In the genomic region with DNA sequence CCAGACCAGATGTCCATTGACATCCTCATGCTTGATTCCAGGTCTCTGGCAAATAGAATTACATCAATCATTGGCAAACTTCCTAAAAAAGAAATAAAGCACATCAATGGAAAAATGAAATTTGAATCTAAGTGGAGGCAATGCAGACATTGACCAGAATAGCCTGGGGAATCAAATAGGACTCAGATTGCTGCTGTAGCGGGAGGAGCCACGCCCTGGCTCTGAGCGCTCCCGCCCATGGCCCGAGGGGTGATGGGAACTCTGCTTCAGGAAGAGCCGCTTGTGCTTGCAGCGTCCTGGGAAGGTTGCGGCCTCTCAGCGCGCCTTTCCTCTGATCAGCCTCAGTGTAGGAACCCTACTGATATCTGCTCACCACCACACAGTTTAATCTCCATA, we compare ENCODE assay signal across 7 mouse cellular contexts. TPM values are rescaled to one million over a fixed set of nuclear protein-coding genes. Genes with fewer than 3 reads are reported as not detected.
DNase-seq lines count a peak whose midpoint lies in the region; ATAC-seq and TF ChIP-seq lines count a peak whose summit lies in the region.

No protein-coding gene starts in this region.

- peak; percentile 55 to 62 for DNase-seq in heart, adult 2 months
- DNase-seq in kidney, adult 18-20 months = peak; percentile 24
- DNase-seq in lung, embryonic 14.5 days = peak; percentile 63
- DNase-seq in stomach, postnatal 0 days (ENCODE audit: low spot score) = peak; percentile 54
- no peak for DNase-seq in left cerebral cortex, adult 9 months (ENCODE audit: low spot score in 2 of 2)
- DNase-seq in c-Kit-positive CD71-positive TER-119-positive erythroid progenitor cells, embryonic 14.5 days (ENCODE audit: low spot score) = no peak

- H3K4me1 ChIP-seq in embryonic facial prominence, embryonic 13.5 days = peaks cover 12% of the 10 kb centered on the region
- H3K4me1 ChIP-seq in heart, adult 2 months (ENCODE audit: control insufficient read depth, insufficient read depth, low read length) = peaks cover 5% of the 10 kb centered on the region
- 0 out of 2 replicates have a peak, but pooled peaks cover 3% of the 10 kb centered on the region for H3K4me1 ChIP-seq in lung, embryonic 14.5 days (ENCODE audit: insufficient read depth)
- H3K4me1 ChIP-seq in stomach, postnatal 0 days (replicated peaks; ENCODE audit: control insufficient read depth, insufficient read depth) = no peaks in the 10 kb centered on the region

- H3K4me2 ChIP-seq in embryonic facial prominence, embryonic 13.5 days = peak overlapping the region; percentile 51
- peak overlapping the region; percentile 53 for H3K4me2 ChIP-seq in lung, embryonic 14.5 days
- peak overlapping the region; percentile 26; the same call in 1 of the 2 replicates for H3K4me2 ChIP-seq in stomach, postnatal 0 days (replicated peaks; ENCODE audit: low read depth)

- TF ChIP-seq POLR2A in heart, adult 2 months (IDR thresholded peaks at IDR 0.05; ENCODE audit: insufficient read depth, low read depth, low read length) = peak; percentile 68

- H3K27ac ChIP-seq in embryonic facial prominence, embryonic 13.5 days = no peak overlapping the region
- H3K27ac ChIP-seq in heart, adult 2 months = peak overlapping the region; percentile 67
- H3K27ac ChIP-seq in lung, embryonic 14.5 days (ENCODE audit: low read depth) = no peak overlapping the region
- no peak overlapping the region for H3K27ac ChIP-seq in stomach, postnatal 0 days (replicated peaks)

- no peaks in the 10 kb centered on the region for H3K79me2 ChIP-seq in heart, adult 2 months (replicated peaks; ENCODE audit: control insufficient read depth, insufficient read depth, low read length)

- H3K27me3 ChIP-seq in embryonic facial prominence, embryonic 13.5 days = no peaks in the 10 kb centered on the region
- H3K27me3 ChIP-seq in heart, adult 2 months (ENCODE audit: control insufficient read depth, insufficient read depth, low read length) = no peaks in the 10 kb centered on the region
- no peaks in the 10 kb centered on the region for H3K27me3 ChIP-seq in lung, embryonic 14.5 days (ENCODE audit: insufficient read depth, low read length)
- H3K27me3 ChIP-seq in stomach, postnatal 0 days (ENCODE audit: control insufficient read depth, insufficient read depth, low read length) = no peaks in the 10 kb centered on the region

- H3K9me3 ChIP-seq in embryonic facial prominence, embryonic 13.5 days = no peaks in the 10 kb centered on the region
- no peaks in the 10 kb centered on the region for H3K9me3 ChIP-seq in lung, embryonic 14.5 days (ENCODE audit: low read depth, low read length)
- no peaks in the 10 kb centered on the region for H3K9me3 ChIP-seq in stomach, postnatal 0 days (ENCODE audit: control insufficient read depth, low read length)

- TF ChIP-seq EP300 in heart, adult 2 months (IDR thresholded peaks at IDR 0.05; ENCODE audit: insufficient read depth, low read depth, low read length) = no peak
- TF ChIP-seq EP300 in stomach, postnatal 0 days (optimal IDR thresholded peaks at IDR 0.05) = no peak

- H3K4me3 ChIP-seq in embryonic facial prominence, embryonic 13.5 days = 0 out of 2 replicates have a peak overlapping the region, but pooled peaks have one; percentile 19
- H3K4me3 ChIP-seq in heart, adult 2 months = 0 out of 2 replicates have a peak overlapping the region, but pooled peaks have one; percentile 16
- H3K4me3 ChIP-seq in lung, embryonic 14.5 days (ENCODE audit: low read depth, low read length) = peak overlapping the region; percentile 12; the same call in 1 of the 2 replicates
- H3K4me3 ChIP-seq in stomach, postnatal 0 days (ENCODE audit: low read depth, low read length) = 0 out of 2 replicates have a peak overlapping the region, but pooled peaks have one; percentile 3

- no peak for TF ChIP-seq CTCF in heart, adult 2 months (IDR thresholded peaks at IDR 0.05)
- no peak for TF ChIP-seq CTCF in lung, embryonic 14.5 days (IDR thresholded peaks at IDR 0.05; ENCODE audit: low read depth)
- no peak for TF ChIP-seq CTCF in stomach, postnatal 0 days (IDR thresholded peaks at IDR 0.05; ENCODE audit: low read depth)

- H3K36me3 ChIP-seq in embryonic facial prominence, embryonic 13.5 days = no peaks in the 10 kb centered on the region
- no peaks in the 10 kb centered on the region; the same call in 1 of the 2 replicates for H3K36me3 ChIP-seq in heart, adult 2 months (ENCODE audit: control insufficient read depth, insufficient read depth, low read length)
- no peaks in the 10 kb centered on the region for H3K36me3 ChIP-seq in lung, embryonic 14.5 days (ENCODE audit: insufficient read depth)
- H3K36me3 ChIP-seq in stomach, postnatal 0 days (ENCODE audit: control insufficient read depth, insufficient read depth, low read length) = no peaks in the 10 kb centered on the region

- intact Hi-C loops in heart, adult 2 months (cut with DNase I) = no loop called here

- WGBS in embryonic facial prominence, embryonic 13.5 days = 19% methylated on average over 10 of the region's 10 CpGs
- 20% methylated on average over 10 of the region's 10 CpGs for WGBS in heart, adult 2 months
- 23% methylated on average over 10 of the region's 10 CpGs for WGBS in lung, embryonic 14.5 days
- 26% methylated on average over 10 of the region's 10 CpGs for WGBS in stomach, postnatal 0 days

- no peak overlapping the region for H3K9ac ChIP-seq in embryonic facial prominence, embryonic 13.5 days
- H3K9ac ChIP-seq in heart, adult 2 months (ENCODE audit: low read depth, low read length) = peak overlapping the region; percentile 16; the same call in 1 of the 2 replicates
- no peak overlapping the region for H3K9ac ChIP-seq in lung, embryonic 14.5 days
- H3K9ac ChIP-seq in stomach, postnatal 0 days (ENCODE audit: low read length) = no peak overlapping the region

- no peak for ATAC-seq in embryonic facial prominence, embryonic 13.5 days (ENCODE audit: insufficient number of reproducible peaks, insufficient read depth, low FRiP score, low TSS enrichment, low read depth)
- ATAC-seq in lung, embryonic 14.5 days (ENCODE audit: insufficient read depth) = peak; percentile 78
- peak; percentile 77; the same call in 1 of the 2 replicates for ATAC-seq in stomach, postnatal 0 days (ENCODE audit: low FRiP score, low TSS enrichment)

RNA-seq across cellular contexts. Expression of gene Rtp1, which starts 12.7 kb away (rescaled TPM):
- 0.87 and 2.9 TPM in 2 replicates for polyA plus RNA-seq in embryonic facial prominence, embryonic 13.5 days (2015; fragmentation: Nextera tagmentation; extraction: Ambion mirVana)
- not detected for total RNA-seq in heart, adult 2 months (2021)
- not detected in 2 replicates for polyA plus RNA-seq in heart, adult 2 months (2012; rRNA removed)
- polyA plus RNA-seq in lung, embryonic 14.5 days (2014; fragmentation: Nextera tagmentation; extraction: Ambion mirVana) = not detected in 2 replicates
- 0.02 TPM in 1 of 2 replicates, not detected in the other for polyA plus RNA-seq in stomach, postnatal 0 days (2015; fragmentation: Nextera tagmentation; extraction: Ambion mirVana)

Comparison
In these comparisons a context has a peak if more than half of its experiments do, and no peak if none do; other contexts are left out.
1. DNase-seq: peak in heart, adult 2 months (2 of 2), kidney, adult 18-20 months (single experiment), lung, embryonic 14.5 days (single experiment) and stomach, postnatal 0 days (single experiment); none in left cerebral cortex, adult 9 months (0 of 2) and c-Kit-positive CD71-positive TER-119-positive erythroid progenitor cells, embryonic 14.5 days (single experiment).
2. Peak in every context shown above with its lines, with median percentiles within 50 percentile points of each other: H3K4me2 ChIP-seq and H3K4me3 ChIP-seq.